Mouse (Mus musculus): Measurements from ENCODE around the gene Clec4f. TPM values are rescaled to one million over a fixed set of nuclear protein-coding genes. Genes with fewer than 3 reads are reported as not detected.

The Clec4f gene
- polyA plus RNA-seq (2016; fragmentation: Nextera tagmentation; extraction: Ambion mirVana): not detected in 2 replicates

DNA sequence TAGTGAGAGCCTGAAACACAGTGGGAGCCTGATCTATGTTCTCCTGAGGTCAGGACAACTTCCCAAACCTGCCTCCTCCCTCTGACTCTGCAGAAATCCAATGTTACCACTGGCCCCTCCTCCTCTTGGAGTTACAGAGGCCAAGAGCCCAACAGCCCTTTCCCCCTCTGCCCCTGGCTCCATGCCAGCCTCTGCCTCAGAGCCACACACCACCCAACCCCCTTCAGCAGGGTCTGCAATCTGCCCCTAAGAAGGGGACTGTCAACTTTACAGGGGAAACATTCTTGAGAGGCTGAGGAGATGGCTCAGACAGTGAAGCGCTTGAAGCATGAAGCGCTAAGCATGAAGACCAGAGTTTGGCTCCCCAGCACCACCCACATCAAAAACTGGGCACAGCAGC lies at the start of gene Clec4f:
Gene Clec4f, minus strand, starts transcription at position 101 of the 400 bp plus-strand sequence.
- DNase-seq (ENCODE audit: low spot score): no peak
- Histone ChIP-seq H3K4me1 (peaks cover 5% of the 10 kb centered on the region), H3K27me3 (ENCODE audit: low read depth, poor library complexity, severe bottlenecking) (0 out of 2 replicates have a peak, but pooled peaks cover 3% of the 10 kb centered on the region), H3K27ac (no peak within 1 kb of the TSS), H3K9me3 (replicated peaks) (no peaks in the 10 kb centered on the region), H3K4me3 (no peak within 1 kb of the TSS), H3K36me3 (no peaks in the 10 kb centered on the region)
- 93% methylated on average over 2 of the region's 2 CpGs for WGBS

DNA sequence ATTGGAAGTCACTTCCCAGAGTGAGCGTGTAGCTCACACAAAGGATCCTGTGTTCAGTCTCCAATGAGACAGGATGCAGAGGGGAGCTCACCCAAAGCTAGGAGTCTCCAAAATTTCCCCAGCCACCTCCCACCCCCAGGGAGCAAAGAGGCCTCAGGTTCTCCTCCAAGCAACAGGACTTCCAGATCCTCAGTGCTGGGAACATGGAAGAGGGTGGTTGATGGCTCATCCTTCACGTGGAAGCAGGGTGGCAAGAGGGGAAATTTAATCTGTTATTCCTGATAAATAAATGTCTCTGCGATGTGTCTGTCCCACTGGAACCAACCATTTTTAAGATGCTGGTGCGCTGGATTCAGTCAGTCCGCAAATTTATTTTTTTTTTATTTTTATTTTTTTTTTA lies 48.7 kb upstream of the Clec4f start:
- 21% methylated on average over 5 of the region's 5 CpGs for WGBS
- H3K36me3 ChIP-seq: no peaks in the 10 kb centered on the region
- no peak for DNase-seq (ENCODE audit: low spot score)
- H3K27ac ChIP-seq: no peak overlapping the region
- peaks cover 55% of the 10 kb centered on the region for H3K4me1 ChIP-seq
- no peaks in the 10 kb centered on the region for H3K9me3 ChIP-seq (replicated peaks)
- no peak overlapping the region for H3K4me3 ChIP-seq
- peaks cover 100% of the 10 kb centered on the region for H3K27me3 ChIP-seq (ENCODE audit: low read depth, poor library complexity, severe bottlenecking)

- Histone ChIP-seq H3K4me1 (peaks cover 50% of the 10 kb centered on the region), H3K36me3 (no peaks in the 10 kb centered on the region), H3K27me3 (ENCODE audit: low read depth, poor library complexity, severe bottlenecking) (peaks cover 100% of the 10 kb centered on the region), H3K4me3 (no peak overlapping the region), H3K27ac (no peak overlapping the region), H3K9me3 (replicated peaks) (no peaks in the 10 kb centered on the region)
- DNase-seq (ENCODE audit: low spot score): peak; percentile 53
- WGBS: 14% methylated on average over 1 of the region's 1 CpGs
Measured at GRCm38 (mm10) chr6:83704294-83704693, 48.3 kb upstream of the Clec4f start.

DNA sequence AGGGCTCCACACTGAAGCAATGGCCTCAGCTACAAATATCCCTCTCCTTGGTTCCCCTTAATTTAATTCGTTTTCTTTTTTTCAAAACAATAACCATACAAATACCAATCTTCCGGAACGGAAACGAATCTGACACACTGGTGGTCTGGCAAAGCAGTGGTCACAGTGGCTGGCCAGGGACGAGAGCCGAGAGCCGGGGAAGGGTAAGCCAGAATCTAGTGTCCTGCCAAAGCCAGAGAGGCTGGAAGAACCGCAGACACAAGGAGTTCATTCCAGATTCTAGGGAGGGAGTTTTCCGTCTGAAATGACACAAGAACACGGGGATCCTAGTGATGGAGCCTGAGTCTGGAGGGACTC lies 47.7 kb upstream of the Clec4f start:
- H3K36me3 ChIP-seq: no peaks in the 10 kb centered on the region
- H3K4me1 ChIP-seq: peaks cover 49% of the 10 kb centered on the region
- peak; percentile 57 for DNase-seq (ENCODE audit: low spot score)
- no peaks in the 10 kb centered on the region for H3K9me3 ChIP-seq (replicated peaks)
- H3K4me3 ChIP-seq: no peak overlapping the region
- WGBS: 1% methylated on average over 10 of the region's 10 CpGs
- H3K27ac ChIP-seq: no peak overlapping the region
- H3K27me3 ChIP-seq (ENCODE audit: low read depth, poor library complexity, severe bottlenecking): peaks cover 100% of the 10 kb centered on the region

- Histone ChIP-seq H3K4me3 (peak overlapping the region; percentile 36; the same call in 1 of the 2 replicates), H3K36me3 (no peaks in the 10 kb centered on the region), H3K27me3 (ENCODE audit: low read depth, poor library complexity, severe bottlenecking) (peaks cover 100% of the 10 kb centered on the region), H3K27ac (0 out of 2 replicates have a peak overlapping the region, but pooled peaks have one; percentile 14), H3K4me1 (peaks cover 44% of the 10 kb centered on the region), H3K9me3 (replicated peaks) (no peaks in the 10 kb centered on the region)
- WGBS: under 1% methylated on average over 27 of the region's 27 CpGs
- peak; percentile 60 for DNase-seq (ENCODE audit: low spot score)
Measured at GRCm38 (mm10) chr6:83703000-83703721, 47.2 kb upstream of the Clec4f start.

- peak; percentile 84 for DNase-seq (ENCODE audit: low spot score)
- Histone ChIP-seq H3K9me3 (replicated peaks) (no peaks in the 10 kb centered on the region), H3K27me3 (ENCODE audit: low read depth, poor library complexity, severe bottlenecking) (peaks cover 100% of the 10 kb centered on the region), H3K4me1 (peaks cover 42% of the 10 kb centered on the region), H3K36me3 (no peaks in the 10 kb centered on the region), H3K27ac (0 out of 2 replicates have a peak overlapping the region, but pooled peaks have one; percentile 14), H3K4me3 (peak overlapping the region; percentile 36)
- WGBS: under 1% methylated on average over 53 of the region's 53 CpGs
Measured at GRCm38 (mm10) chr6:83702146-83702999, 46.4 kb upstream of the Clec4f start.

DNA sequence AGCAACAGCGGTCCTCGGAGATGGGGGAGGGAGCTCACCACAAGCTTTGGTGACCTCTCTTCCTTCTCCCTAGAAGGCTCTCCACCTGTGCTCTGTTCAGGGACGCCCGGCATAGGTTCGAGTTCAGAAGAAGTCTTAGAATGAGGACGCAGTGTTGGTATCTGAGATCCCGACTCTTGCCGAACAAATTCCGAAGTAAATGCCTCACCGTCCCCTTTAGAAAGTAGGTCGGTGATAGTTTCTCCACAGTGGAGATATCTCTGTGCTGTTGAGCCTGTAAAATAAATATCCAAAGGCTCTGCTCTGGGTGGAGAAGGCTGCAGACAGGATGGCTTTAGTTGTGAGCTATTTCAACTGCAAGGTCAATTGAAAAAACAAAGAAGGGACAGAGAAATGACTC lies 45.0 kb upstream of the Clec4f start:
- Histone ChIP-seq H3K36me3 (no peaks in the 10 kb centered on the region), H3K4me3 (no peak overlapping the region), H3K9me3 (replicated peaks) (no peaks in the 10 kb centered on the region), H3K27me3 (ENCODE audit: low read depth, poor library complexity, severe bottlenecking) (peaks cover 100% of the 10 kb centered on the region), H3K27ac (no peak overlapping the region), H3K4me1 (peaks cover 39% of the 10 kb centered on the region)
- under 1% methylated on average over 11 of the region's 11 CpGs for WGBS
- peak; percentile 41 for DNase-seq (ENCODE audit: low spot score)

DNA sequence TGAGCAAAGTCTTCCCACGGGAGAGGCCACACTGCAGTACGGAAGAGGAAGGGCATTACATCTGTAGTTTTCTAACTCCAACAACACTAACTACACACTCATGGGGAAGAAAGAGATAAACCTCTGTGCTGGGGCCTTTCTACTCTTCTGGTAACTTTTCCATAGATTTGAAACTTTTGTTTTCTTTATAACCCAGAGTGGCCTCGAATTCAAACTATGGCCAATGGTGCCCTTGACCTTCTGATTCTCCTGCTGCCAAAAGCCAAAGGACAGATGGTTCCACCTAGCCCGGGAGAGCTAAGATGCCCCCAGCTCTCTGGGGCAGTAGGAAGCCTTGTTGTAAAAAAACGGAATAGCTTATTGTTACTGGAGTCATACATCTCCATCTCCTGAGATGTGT lies 44.0 kb upstream of the Clec4f start:
- H3K36me3 ChIP-seq: no peaks in the 10 kb centered on the region
- peaks cover 100% of the 10 kb centered on the region for H3K27me3 ChIP-seq (ENCODE audit: low read depth, poor library complexity, severe bottlenecking)
- DNase-seq (ENCODE audit: low spot score): no peak
- H3K4me3 ChIP-seq: no peak overlapping the region
- no peaks in the 10 kb centered on the region for H3K9me3 ChIP-seq (replicated peaks)
- 3% methylated on average over 5 of the region's 5 CpGs for WGBS
- peaks cover 35% of the 10 kb centered on the region for H3K4me1 ChIP-seq
- H3K27ac ChIP-seq: no peak overlapping the region

GRCm38 (mm10) chr6:83697932-83698331 lies 41.9 kb upstream of the Clec4f start:
- Histone ChIP-seq H3K9me3 (replicated peaks) (no peaks in the 10 kb centered on the region), H3K27ac (no peak overlapping the region), H3K4me3 (no peak overlapping the region), H3K27me3 (ENCODE audit: low read depth, poor library complexity, severe bottlenecking) (peaks cover 100% of the 10 kb centered on the region), H3K4me1 (peaks cover 33% of the 10 kb centered on the region), H3K36me3 (no peaks in the 10 kb centered on the region)
- DNase-seq (ENCODE audit: low spot score): no peak
- 2% methylated on average over 8 of the region's 8 CpGs for WGBS

DNA sequence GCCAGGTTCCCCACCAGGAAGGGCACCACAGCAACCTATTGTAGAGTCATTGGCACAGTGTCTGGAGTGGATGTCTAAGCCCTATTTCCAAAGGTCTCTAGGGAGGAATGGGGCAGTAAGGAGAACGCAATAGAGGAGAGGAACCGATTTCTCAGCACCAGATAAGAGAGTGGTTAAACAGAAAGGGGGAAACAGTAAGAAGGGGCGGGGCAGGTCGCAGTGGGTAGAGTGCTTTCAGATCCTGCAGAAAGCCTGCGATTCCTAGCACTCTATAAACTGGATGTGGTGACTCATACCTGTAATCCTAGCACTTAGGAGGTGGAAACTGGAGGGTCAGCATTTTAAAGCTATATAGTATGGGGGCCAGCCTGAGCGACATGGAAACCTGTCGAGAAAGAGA lies 40.7 kb upstream of the Clec4f start:
- Histone ChIP-seq H3K27me3 (ENCODE audit: low read depth, poor library complexity, severe bottlenecking) (peaks cover 100% of the 10 kb centered on the region), H3K4me3 (no peak overlapping the region)
- 2% methylated on average over 7 of the region's 7 CpGs for WGBS

GRCm38 (mm10) chr6:83695731-83696130 lies 39.7 kb upstream of the Clec4f start:
- Histone ChIP-seq H3K36me3 (no peaks in the 10 kb centered on the region), H3K27me3 (ENCODE audit: low read depth, poor library complexity, severe bottlenecking) (peaks cover 100% of the 10 kb centered on the region), H3K4me1 (peaks cover 34% of the 10 kb centered on the region), H3K4me3 (no peak overlapping the region), H3K9me3 (replicated peaks) (no peaks in the 10 kb centered on the region), H3K27ac (no peak overlapping the region)
- no peak for DNase-seq (ENCODE audit: low spot score)
- 3% methylated on average over 3 of the region's 3 CpGs for WGBS

More for the DNA sequence above, 40.7 kb upstream of the Clec4f start:
- no peak for DNase-seq (ENCODE audit: low spot score)
- Histone ChIP-seq H3K4me1 (peaks cover 28% of the 10 kb centered on the region), H3K36me3 (no peaks in the 10 kb centered on the region), H3K9me3 (replicated peaks) (no peaks in the 10 kb centered on the region), H3K27ac (no peak overlapping the region)

DNA sequence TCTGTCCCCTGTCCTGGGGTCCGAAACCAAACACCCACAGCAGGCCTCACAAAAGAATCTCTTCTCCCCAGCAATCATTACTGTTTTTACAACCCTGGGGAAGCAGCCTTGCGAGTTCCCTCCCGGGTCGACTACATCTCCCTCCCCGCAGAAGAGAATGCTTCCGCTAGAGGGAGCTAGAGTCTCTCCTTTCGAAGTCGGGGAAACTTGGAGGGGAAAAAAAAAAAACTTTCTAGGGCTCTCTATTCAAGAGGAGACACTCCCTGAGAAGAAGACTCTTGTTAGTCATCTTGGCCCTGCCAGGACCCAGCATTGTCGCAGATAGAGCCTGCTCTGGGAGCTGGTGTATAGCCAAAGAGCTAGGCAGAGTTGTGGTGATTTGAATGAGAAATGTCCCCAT lies 37.8 kb upstream of the Clec4f start:
- no peaks in the 10 kb centered on the region for H3K36me3 ChIP-seq
- H3K4me1 ChIP-seq: peaks cover 34% of the 10 kb centered on the region
- H3K27me3 ChIP-seq (ENCODE audit: low read depth, poor library complexity, severe bottlenecking): peaks cover 98% of the 10 kb centered on the region
- WGBS: under 1% methylated on average over 9 of the region's 9 CpGs
- no peaks in the 10 kb centered on the region for H3K9me3 ChIP-seq (replicated peaks)
- no peak overlapping the region for H3K4me3 ChIP-seq
- peak; percentile 74 for DNase-seq (ENCODE audit: low spot score)
- no peak overlapping the region for H3K27ac ChIP-seq

DNA sequence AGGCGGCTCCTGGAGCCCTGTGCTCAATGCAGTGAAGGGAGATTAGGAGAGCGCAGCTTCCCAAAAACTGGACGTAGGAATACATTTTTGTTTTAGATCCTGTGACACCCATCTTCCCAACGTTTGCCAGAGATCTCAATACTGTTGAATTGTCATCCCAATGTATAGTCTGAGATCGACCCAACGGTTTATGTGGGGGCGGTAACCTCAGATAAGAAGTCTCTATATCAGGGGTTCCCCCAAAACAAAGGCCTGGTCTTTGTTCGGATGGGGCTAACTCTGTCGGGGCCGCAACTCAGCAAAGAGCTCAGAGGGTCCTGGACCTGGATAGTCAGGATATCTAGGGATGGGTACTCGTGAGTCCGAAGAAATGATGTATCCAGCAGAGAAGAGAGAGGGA lies 37.0 kb upstream of the Clec4f start:
- DNase-seq (ENCODE audit: low spot score): no peak
- Histone ChIP-seq H3K4me3 (no peak overlapping the region), H3K27me3 (ENCODE audit: low read depth, poor library complexity, severe bottlenecking) (peaks cover 94% of the 10 kb centered on the region), H3K36me3 (no peaks in the 10 kb centered on the region), H3K4me1 (peaks cover 33% of the 10 kb centered on the region), H3K9me3 (replicated peaks) (no peaks in the 10 kb centered on the region), H3K27ac (no peak overlapping the region)
- 2% methylated on average over 12 of the region's 12 CpGs for WGBS
